Mouse (Mus musculus) CD4-positive, CD25-positive, alpha-beta regulatory T cell, adult 4 months (primary cell): ENCODE data around the gene Fem1a. TPM values are rescaled to one million over a fixed set of nuclear protein-coding genes. Genes with fewer than 3 reads are reported as not detected.

ENCODE experiments used
- ATAC-seq: one replicate; pipeline ENCODE4 v1.8.0; 2017
- polyA plus RNA-seq, 2 experiments: library from polyadenylated mRNA; unstranded; fragments of 100-300 nt; shearing (Covaris generic); gene quantifications; one replicate each; pipeline ENCODE4 v1.2.1; 2017

Fem1a gene
- polyA plus RNA-seq, 2 experiments from 2014 or later = 4.4 to 5.5 TPM

- no peak for ATAC-seq
Measured at GRCm38 (mm10) chr17:56304718-56305117, 48.1 kb downstream of the Fem1a start.

GRCm38 (mm10) chr17:56305156-56305555, 48.5 kb downstream of the Fem1a start:
- ATAC-seq = no peak

- ATAC-seq = no peak
Measured at GRCm38 (mm10) chr17:56305826-56306225, 49.2 kb downstream of the Fem1a start.

- no peak for ATAC-seq
Measured at GRCm38 (mm10) chr17:56308088-56308487, 51.5 kb downstream of the Fem1a start.

GRCm38 (mm10) chr17:56309191-56309945, 52.8 kb downstream of the Fem1a start:
- no peak for ATAC-seq

Other genes starting within 250 kb of the Fem1a start
- 100 to 1,000 TPM in 1 of 2 experiments, 10 to 100 TPM in 1; 93.7 to 110 TPM for gene Sh3gl1, start 220.2 kb upstream of the Fem1a start, polyA plus RNA-seq
- gene Chaf1a, start 216.4 kb upstream of the Fem1a start, polyA plus RNA-seq = 1 to 10 TPM in 1 of 2 experiments, under 1 TPM in 1; 0.51 to 1.0 TPM
- gene Ubxn6, start 181.8 kb upstream of the Fem1a start, polyA plus RNA-seq = 10 to 100 TPM; 35.0 to 41.5 TPM
- 10 to 100 TPM; 39.4 to 58.4 TPM for gene Hdgfl2, start 177.2 kb upstream of the Fem1a start, polyA plus RNA-seq
- not detected for gene Plin4, start 147.0 kb upstream of the Fem1a start, polyA plus RNA-seq
- gene Plin5, start 139.2 kb upstream of the Fem1a start, polyA plus RNA-seq = not detected
- gene Lrg1, start 134.8 kb upstream of the Fem1a start, polyA plus RNA-seq = not detected
- not detected for gene Sema6b, start 116.5 kb upstream of the Fem1a start, polyA plus RNA-seq
- 10 to 100 TPM; 30.3 to 43.4 TPM for gene Tnfaip8l1, start 94.3 kb upstream of the Fem1a start, polyA plus RNA-seq
- 10 to 100 TPM; 58.9 to 59.6 TPM for gene Mydgf, start 72.9 kb upstream of the Fem1a start, polyA plus RNA-seq
- 10 to 100 TPM; 17.8 to 21.0 TPM for gene Dpp9, start 37.9 kb upstream of the Fem1a start, polyA plus RNA-seq
- gene Ticam1, start 20.0 kb downstream of the Fem1a start, polyA plus RNA-seq = 10 to 100 TPM in 1 of 2 experiments, 1 to 10 TPM in 1; 8.9 to 11.6 TPM
- gene Plin3, start 36.1 kb downstream of the Fem1a start, polyA plus RNA-seq = 10 to 100 TPM; 31.8 to 32.1 TPM
- not detected for gene Arrdc5, start 43.5 kb downstream of the Fem1a start, polyA plus RNA-seq
- 10 to 100 TPM in 1 of 2 experiments, 1 to 10 TPM in 1; 8.5 to 28.4 TPM for gene Uhrf1, start 46.5 kb downstream of the Fem1a start, polyA plus RNA-seq
- gene Kdm4b, start 69.3 kb downstream of the Fem1a start, polyA plus RNA-seq = 1 to 10 TPM; 5.3 to 7.0 TPM
- gene Ptprs, start 219.7 kb downstream of the Fem1a start, polyA plus RNA-seq = 1 to 10 TPM; 5.5 to 8.9 TPM